Mouse (Mus musculus): ENCODE results near the gene Gm9936. TPM values are rescaled to one million over a fixed set of nuclear protein-coding genes. Genes with fewer than 3 reads are reported as not detected.
"Not testable (repeated sequence)": the region's sequence is repeated elsewhere in the genome, so short reads cannot be mapped to it uniquely, and the experiment has no call there.

The Gm9936 gene
- total RNA-seq, 2 experiments from 2014 or later = 1.0 to 1.5 TPM

GRCm38 (mm10) chr5:114875858-114876257 lies 17.4 kb upstream of the Gm9936 start:
- peak; percentile 12 for TF ChIP-seq CTCF (IDR thresholded peaks at IDR 0.05)
- intact Hi-C loops (cut with DNase I) = no loop called here
- no peak overlapping the region for H3K4me3 ChIP-seq
- no peak overlapping the region for H3K27ac ChIP-seq
- no peak for DNase-seq (ENCODE audit: extremely low spot score in 1 of 2, low spot score in 2 of 2)

- intact Hi-C loops (cut with DNase I) = no loop called here
- TF ChIP-seq CTCF (IDR thresholded peaks at IDR 0.05) = no peak
- Histone ChIP-seq H3K27ac (no peak overlapping the region), H3K4me3 (no peak overlapping the region)
- DNase-seq (ENCODE audit: extremely low spot score in 1 of 2, low spot score in 2 of 2) = no peak
These were observed 6.8 kb upstream of the Gm9936 start for GRCm38 (mm10) chr5:114865279-114865678.

- intact Hi-C loops (cut with DNase I) = no loop called here
- TF ChIP-seq CTCF (IDR thresholded peaks at IDR 0.05) = no peak
- no peak for DNase-seq (ENCODE audit: extremely low spot score in 1 of 2, low spot score in 2 of 2)
These were observed 6.3 kb upstream of the Gm9936 start for GRCm38 (mm10) chr5:114864813-114865212.

GRCm38 (mm10) chr5:114861730-114862129 lies 3.2 kb upstream of the Gm9936 start:
- Histone ChIP-seq H3K27ac (no peak overlapping the region), H3K4me3 (no peak overlapping the region)
- no peak for TF ChIP-seq CTCF (IDR thresholded peaks at IDR 0.05)
- DNase-seq (ENCODE audit: extremely low spot score in 1 of 2, low spot score in 2 of 2) = no peak
- intact Hi-C loops (cut with DNase I) = no loop called here

More at GRCm38 (mm10) chr5:114864813-114865212, 6.3 kb upstream of the Gm9936 start:
- Histone ChIP-seq H3K27ac (no peak overlapping the region), H3K4me3 (no peak overlapping the region)

- peak; percentile 66 to 68 for DNase-seq (ENCODE audit: extremely low spot score in 1 of 2, low spot score in 2 of 2)
- H3K27ac ChIP-seq = no peak overlapping the region
- peak; percentile 78 for TF ChIP-seq CTCF (IDR thresholded peaks at IDR 0.05)
- intact Hi-C loops (cut with DNase I) = loop anchor here (2.0 to 5.0 kb wide), 2 partner anchors 34 to 157 kb away; no protein-coding TSS in a partner anchor
- peak overlapping the region; percentile 21 for H3K4me3 ChIP-seq
These were observed 771 bp upstream of the Gm9936 start for GRCm38 (mm10) chr5:114859253-114859652.

GRCm38 (mm10) chr5:114853364-114853763 lies 5.1 kb downstream of the Gm9936 start, which contains the start of gene 4930519G04Rik:
Gene 4930519G04Rik, plus strand, starts transcription at chr5:114853664.
- H3K27ac ChIP-seq; DNase-seq (ENCODE audit: extremely low spot score in 1 of 2, low spot score in 2 of 2); H3K4me3 ChIP-seq; intact Hi-C loops (cut with DNase I): not testable (repeated sequence)

GRCm38 (mm10) chr5:114851565-114852236 lies 6.8 kb downstream of the Gm9936 start:
- no peak for TF ChIP-seq CTCF (IDR thresholded peaks at IDR 0.05)
- H3K27ac ChIP-seq = no peak overlapping the region
- no peak overlapping the region for H3K4me3 ChIP-seq
- intact Hi-C loops (cut with DNase I) = no loop called here
- DNase-seq (ENCODE audit: extremely low spot score in 1 of 2, low spot score in 2 of 2) = no peak

GRCm38 (mm10) chr5:114844371-114844770 lies 14.1 kb downstream of the Gm9936 start:
- DNase-seq (ENCODE audit: extremely low spot score in 1 of 2, low spot score in 2 of 2); H3K4me3 ChIP-seq; H3K27ac ChIP-seq; intact Hi-C loops (cut with DNase I): not testable (repeated sequence)

- TF ChIP-seq CTCF (IDR thresholded peaks at IDR 0.05) = no peak
- no peak overlapping the region for H3K27ac ChIP-seq
- intact Hi-C loops (cut with DNase I) = no loop called here
- H3K4me3 ChIP-seq = no peak overlapping the region
- DNase-seq (ENCODE audit: extremely low spot score in 1 of 2, low spot score in 2 of 2) = no peak
These were observed 15.8 kb downstream of the Gm9936 start for GRCm38 (mm10) chr5:114842674-114843073.

GRCm38 (mm10) chr5:114842155-114842554 lies 16.3 kb downstream of the Gm9936 start:
- DNase-seq (ENCODE audit: extremely low spot score in 1 of 2, low spot score in 2 of 2); intact Hi-C loops (cut with DNase I); H3K4me3 ChIP-seq; H3K27ac ChIP-seq: not testable (repeated sequence)

GRCm38 (mm10) chr5:114840481-114840880 lies 18.0 kb downstream of the Gm9936 start:
- intact Hi-C loops (cut with DNase I); DNase-seq (ENCODE audit: extremely low spot score in 1 of 2, low spot score in 2 of 2); H3K27ac ChIP-seq; H3K4me3 ChIP-seq: not testable (repeated sequence)

GRCm38 (mm10) chr5:114836886-114837285 lies 21.6 kb downstream of the Gm9936 start:
- H3K4me3 ChIP-seq = no peak overlapping the region
- H3K27ac ChIP-seq = no peak overlapping the region
- intact Hi-C loops (cut with DNase I) = no loop called here
- DNase-seq (ENCODE audit: extremely low spot score in 1 of 2, low spot score in 2 of 2) = no peak
- no peak for TF ChIP-seq CTCF (IDR thresholded peaks at IDR 0.05)

- no peak overlapping the region for H3K4me3 ChIP-seq
- intact Hi-C loops (cut with DNase I) = loop anchor here (5.0 kb wide), 1 partner anchor 108 kb away; no protein-coding TSS in a partner anchor
- DNase-seq (ENCODE audit: extremely low spot score in 1 of 2, low spot score in 2 of 2) = no peak
- H3K27ac ChIP-seq = no peak overlapping the region
- no peak for TF ChIP-seq CTCF (IDR thresholded peaks at IDR 0.05)
These were observed 28.7 kb downstream of the Gm9936 start for GRCm38 (mm10) chr5:114829740-114830139.
